Mouse (Mus musculus) adrenal gland, adult (tissue): ENCODE results near the gene Pole3.
A peak's percentile ranks its signal among the peaks of the same experiment; 100 is the strongest.
"Not testable (repeated sequence)": the region's sequence is repeated elsewhere in the genome, so short reads cannot be mapped to it uniquely, and the experiment has no call there.

ENCODE experiments used
- DNase-seq, 2 experiments: peaks; one replicate each; pipeline ENCODE4 v3.0.0; 2022 to 2023; ENCODE audit warnings: low spot score in 1 of 2; ENCODE audit not compliant: inconsistent age in 2 of 2

Gene Pole3

DNA sequence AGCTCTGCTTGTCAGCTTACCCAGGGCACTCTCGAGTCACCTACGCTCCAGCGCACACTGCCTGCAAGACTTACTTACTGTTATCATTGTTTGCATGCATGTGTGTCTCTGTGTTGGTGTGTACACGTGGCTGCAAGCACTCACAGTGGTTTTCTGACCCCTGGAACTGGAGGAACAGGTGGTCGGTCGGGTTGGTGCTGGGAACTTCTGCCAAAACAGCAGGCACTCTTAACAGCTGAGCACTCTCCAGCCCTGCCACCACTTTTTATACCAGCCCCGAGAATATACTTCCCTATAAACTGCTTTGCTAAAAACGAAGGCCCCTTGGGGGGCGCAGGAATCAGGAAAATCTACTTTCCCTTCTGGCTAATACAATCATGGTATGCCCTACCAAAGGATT, 30.6 kb downstream of the Pole3 start:
- no peak for DNase-seq

- DNase-seq: no peak
Measured at GRCm38 (mm10) chr4:62492682-62493081, 32.2 kb downstream of the Pole3 start.

DNA sequence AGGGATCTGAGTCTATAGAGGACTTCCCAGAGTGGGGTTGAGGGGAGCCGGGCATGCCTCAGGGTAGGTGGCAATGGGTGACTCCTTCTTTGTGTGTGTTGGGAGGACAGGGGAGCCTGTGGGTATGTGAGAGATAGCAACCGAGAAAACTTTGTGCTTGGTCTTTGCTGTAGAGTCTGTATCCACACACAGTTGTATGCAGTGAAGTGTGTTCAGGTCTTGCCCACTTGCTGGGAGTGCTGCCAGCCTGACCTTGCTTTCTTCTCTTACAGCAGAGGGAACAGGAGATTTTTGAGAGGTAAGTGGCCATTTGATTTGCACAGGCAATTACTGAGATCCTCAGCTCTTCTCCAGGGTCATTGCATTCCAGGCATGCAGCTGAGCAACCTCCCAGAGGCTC, 37.0 kb downstream of the Pole3 start:
- peak; percentile 46 to 58 for DNase-seq

- DNase-seq: no peak
Measured at GRCm38 (mm10) chr4:62487172-62487571, 37.7 kb downstream of the Pole3 start.

GRCm38 (mm10) chr4:62486162-62486696, 38.6 kb downstream of the Pole3 start:
- DNase-seq: no peak

DNA sequence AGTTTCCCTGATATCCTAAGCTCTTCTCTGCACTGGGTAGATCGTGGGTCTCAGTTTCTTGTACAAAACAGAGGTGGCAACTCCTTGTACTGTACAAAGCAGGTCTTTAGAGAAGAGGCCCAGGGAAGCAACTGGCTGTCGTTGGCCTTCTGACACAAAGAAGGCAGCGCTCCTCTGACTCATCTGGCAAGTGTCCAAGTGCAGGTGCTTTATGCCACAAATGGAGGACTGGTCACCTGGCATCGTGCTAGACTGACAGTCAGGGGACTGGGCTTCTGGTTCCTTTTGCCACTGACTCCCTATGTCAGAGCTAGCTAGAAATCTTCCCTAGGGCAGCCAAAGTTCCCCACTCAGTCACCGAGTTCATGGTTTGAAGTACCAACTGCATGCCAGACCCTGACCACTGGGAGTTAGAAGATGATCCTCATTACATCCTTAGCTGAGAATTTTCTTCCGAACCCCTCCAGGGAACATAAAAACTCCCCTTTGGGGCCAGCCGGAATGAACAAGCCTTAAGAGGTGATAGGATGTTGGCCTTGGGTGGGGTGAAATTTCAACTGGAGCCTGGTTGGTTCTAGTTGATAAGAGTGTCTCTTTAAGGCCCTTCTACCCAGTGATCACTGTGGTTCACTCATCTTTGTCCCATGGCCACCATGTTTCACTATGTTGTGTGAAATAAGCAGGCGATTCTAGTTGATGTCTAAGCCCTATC, 39.3 kb downstream of the Pole3 start:
- peak; percentile 63 to 75 for DNase-seq

DNA sequence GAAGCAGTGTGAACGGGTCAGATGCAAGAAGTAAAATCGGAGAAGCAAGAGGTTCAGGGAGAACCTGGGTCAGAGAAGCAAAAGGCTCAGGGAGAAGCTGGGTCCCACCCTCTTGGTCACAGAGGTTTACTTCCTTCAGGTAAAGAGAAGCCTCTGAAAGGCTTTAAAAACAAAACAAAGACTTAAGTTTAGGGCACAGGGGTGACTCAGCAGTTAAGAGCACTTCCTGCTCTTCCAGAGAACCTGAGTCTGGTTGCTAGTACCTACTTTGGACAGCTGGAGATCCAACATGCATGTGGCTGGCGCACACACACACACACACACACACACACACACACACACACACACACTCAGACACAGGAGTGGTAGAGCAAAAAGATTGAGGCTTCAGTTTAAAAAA, 39.9 kb downstream of the Pole3 start:
- DNase-seq: no peak

GRCm38 (mm10) chr4:62480709-62481605, 43.9 kb downstream of the Pole3 start:
- DNase-seq: peak; percentile 73 to 81

DNA sequence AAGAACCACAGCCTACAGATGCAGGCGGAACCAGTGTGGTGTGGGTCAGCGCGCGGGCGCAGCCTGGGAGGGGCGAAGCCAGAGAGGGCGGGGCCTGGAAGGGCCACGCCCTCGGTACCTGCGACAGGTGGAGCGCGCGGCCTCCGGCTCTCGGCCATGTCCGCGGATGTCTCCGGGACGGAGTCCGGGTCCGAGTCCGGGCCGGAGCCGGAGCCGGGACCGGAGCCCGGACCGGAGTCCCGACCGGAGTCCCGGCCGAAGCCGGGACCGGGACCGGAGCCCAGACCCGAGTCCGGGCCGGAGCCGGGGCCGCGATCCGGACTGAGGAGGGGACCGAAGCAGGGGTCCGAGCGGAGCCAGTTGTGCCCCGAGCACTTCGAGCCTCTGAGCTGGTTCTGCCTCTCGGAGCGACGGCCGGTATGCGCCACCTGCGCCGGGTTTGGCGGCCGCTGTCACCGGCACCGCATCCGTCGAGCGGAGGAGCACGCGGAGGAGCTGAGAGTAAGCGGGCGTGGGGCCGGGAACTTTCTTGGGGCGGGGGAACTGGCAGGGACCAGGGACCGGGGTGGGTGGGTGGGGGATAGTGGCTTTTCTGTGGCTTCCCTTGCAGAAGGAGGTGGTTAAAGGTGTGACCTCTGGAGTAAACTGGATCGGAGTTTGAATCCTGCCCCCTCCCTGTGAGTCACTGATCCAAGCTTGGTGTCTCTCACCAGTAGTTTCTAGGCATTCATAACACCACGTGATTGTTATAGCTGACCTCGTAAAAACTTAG, 44.7 kb downstream of the Pole3 start, which contains the start of gene Bspry:
Bspry (plus strand) TSS at position 117 of the 772 bp plus-strand sequence.
- DNase-seq: peak; percentile 72 to 80

- not testable (repeated sequence) for DNase-seq
Measured at GRCm38 (mm10) chr4:62479593-62479936, 45.3 kb downstream of the Pole3 start.

- DNase-seq: no peak
Measured at GRCm38 (mm10) chr4:62477542-62478244, 47.2 kb downstream of the Pole3 start.

GRCm38 (mm10) chr4:62475793-62476192, 49.1 kb downstream of the Pole3 start:
- DNase-seq: no peak

- no peak for DNase-seq
Measured at GRCm38 (mm10) chr4:62475131-62475530, 49.7 kb downstream of the Pole3 start.
